Mouse (Mus musculus) lung, postnatal 0 days (tissue): ENCODE data around the gene Lrrc4b.

ENCODE experiments used
- CTCF ChIP-seq: IDR thresholded peaks from 2 replicates; pipeline ENCODE4 v1.5.1; 2016; ENCODE audit warnings: antibody characterized with exemption, mild to moderate bottlenecking
- EP300 ChIP-seq: IDR thresholded peaks from 2 replicates; pipeline ENCODE4 v1.6.1; 2016; ENCODE audit warnings: antibody characterized with exemption, mild to moderate bottlenecking, control low read depth

- TF ChIP-seq CTCF (no peak), EP300 (no peak)
These were observed 46.3 kb upstream of the Lrrc4b start for GRCm38 (mm10) chr7:44382541-44382940.
